Mouse (Mus musculus) hindbrain, embryonic 15.5 days (tissue): ENCODE data around the gene Dydc2. TPM values are rescaled to one million over a fixed set of nuclear protein-coding genes. Genes with fewer than 3 reads are reported as not detected.

Source experiments
- ATAC-seq: fragments of 200-750 bp; cut with Nextera tagmentation; 2 replicates; pipeline ENCODE4 v1.8.0; 2017; ENCODE audit warnings: low read depth, moderate number of reproducible peaks, moderate TSS enrichment; ENCODE audit not compliant: low FRiP score
- H3K27ac ChIP-seq: fragments of 300-500 bp; sonication (generic); replicated peaks from 2 replicates; pipeline ENCODE4 v1.5.1; 2015; ENCODE audit warnings: mild to moderate bottlenecking, inconsistent platforms
- H3K27me3 ChIP-seq: fragments of 300-500 bp; sonication (generic); 2 replicates; pipeline ENCODE4 v1.6.1; 2015; ENCODE audit warnings: control low read depth, inconsistent platforms
- H3K36me3 ChIP-seq: fragments of 300-500 bp; sonication (generic); 2 replicates; pipeline ENCODE4 v1.6.1; 2015; ENCODE audit warnings: control low read depth, inconsistent platforms
- H3K4me1 ChIP-seq: fragments of 300-500 bp; sonication (generic); replicated peaks from 2 replicates; pipeline ENCODE4 v1.6.1; 2015; ENCODE audit warnings: control low read depth, inconsistent platforms
- H3K4me2 ChIP-seq: fragments of 300-500 bp; sonication (generic); 2 replicates; pipeline ENCODE4 v1.6.1; 2015; ENCODE audit warnings: moderate library complexity, mild to moderate bottlenecking, inconsistent platforms
- H3K4me3 ChIP-seq: fragments of 300-500 bp; sonication (generic); 2 replicates; pipeline ENCODE4 v1.5.1; 2015; ENCODE audit warnings: mild to moderate bottlenecking, inconsistent platforms
- H3K9ac ChIP-seq: fragments of 300-500 bp; sonication (generic); 2 replicates; pipeline ENCODE4 v1.6.1; 2015; ENCODE audit warnings: inconsistent platforms
- H3K9me3 ChIP-seq: fragments of 300-500 bp; sonication (generic); 2 replicates; pipeline ENCODE4 v1.6.1; 2016; ENCODE audit warnings: control low read depth, inconsistent platforms
- WGBS: fragments of 180-500 bp; shearing (Covaris S2); methylation state at CpG from one replicate; pipeline ENCODE4 v1.1.7; 2015; 5-methylcytosine and 5-hydroxymethylcytosine counted together
- polyA plus RNA-seq: library from polyadenylated mRNA; unstranded; fragments of >200 nt; fragmentation: Nextera tagmentation; extraction: Ambion mirVana; gene quantifications from 2 replicates; pipeline ENCODE4 v1.2.1, GENCODE M21; 2015

Gene Dydc2
- polyA plus RNA-seq, 1 experiment from 2014 or later: 1.5 TPM

DNA sequence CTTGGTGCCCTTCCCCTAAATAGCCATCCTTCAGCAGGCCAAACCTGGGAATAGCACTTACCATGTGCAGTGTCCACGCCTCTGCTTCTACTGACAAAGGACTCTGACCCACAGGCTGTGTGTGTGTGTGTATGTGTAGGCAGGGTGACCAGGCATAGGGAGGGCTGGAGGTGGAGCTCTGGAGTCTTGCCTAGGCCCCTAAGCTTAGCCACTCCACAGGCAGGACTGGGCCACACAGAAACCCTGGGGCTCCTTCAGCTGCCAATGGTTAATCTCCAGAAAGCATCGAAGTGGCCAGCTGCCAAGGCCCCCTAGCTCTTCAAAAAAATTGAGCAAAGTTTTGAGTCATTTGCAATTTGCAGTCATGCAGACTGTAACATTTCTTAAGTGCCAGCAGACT lies 60.9 kb downstream of the Dydc2 start:
- 66% methylated on average over 2 of the region's 2 CpGs for WGBS
- Histone ChIP-seq H3K9me3 (no peaks in the 10 kb centered on the region), H3K4me1 (peaks cover 21% of the 10 kb centered on the region), H3K4me3 (no peak overlapping the region), H3K9ac (no peak overlapping the region), H3K27me3 (no peaks in the 10 kb centered on the region), H3K4me2 (no peak overlapping the region), H3K36me3 (no peaks in the 10 kb centered on the region), H3K27ac (no peak overlapping the region)
- peak; percentile 49; the same call in 1 of the 2 replicates for ATAC-seq

- WGBS: 52% methylated on average over 5 of the region's 5 CpGs
- H3K36me3 ChIP-seq: no peaks in the 10 kb centered on the region
- H3K4me1 ChIP-seq: peaks cover 16% of the 10 kb centered on the region
- no peaks in the 10 kb centered on the region for H3K27me3 ChIP-seq
- H3K4me3 ChIP-seq: no peak overlapping the region
- no peak overlapping the region for H3K27ac ChIP-seq
- H3K4me2 ChIP-seq: no peak overlapping the region
- H3K9ac ChIP-seq: no peak overlapping the region
- H3K9me3 ChIP-seq: no peaks in the 10 kb centered on the region
- no peak for ATAC-seq
Observed at GRCm38 (mm10) chr14:41007641-41008040, 61.4 kb downstream of the Dydc2 start.

DNA sequence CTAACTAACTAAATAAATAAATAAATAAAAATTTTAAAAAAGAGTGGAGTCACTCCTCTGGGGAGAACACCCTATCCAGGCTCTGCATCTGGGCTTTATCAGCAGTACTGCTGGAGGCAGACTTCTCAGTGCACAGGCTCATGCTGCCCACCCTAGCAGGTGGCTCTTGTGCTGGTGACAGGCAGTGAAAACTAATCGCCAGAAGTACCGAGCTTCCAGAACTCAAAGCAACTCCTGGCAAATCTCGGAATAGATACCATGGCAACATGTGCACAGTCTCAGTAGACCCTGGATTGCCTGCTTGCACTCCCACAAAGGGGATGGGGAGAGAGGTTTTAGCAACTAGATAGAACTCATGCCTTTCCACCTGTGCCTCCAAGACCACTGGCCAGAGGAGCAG lies 62.1 kb downstream of the Dydc2 start:
- H3K9me3 ChIP-seq: no peaks in the 10 kb centered on the region
- no peak for ATAC-seq
- 39% methylated on average over 3 of the region's 3 CpGs for WGBS

DNA sequence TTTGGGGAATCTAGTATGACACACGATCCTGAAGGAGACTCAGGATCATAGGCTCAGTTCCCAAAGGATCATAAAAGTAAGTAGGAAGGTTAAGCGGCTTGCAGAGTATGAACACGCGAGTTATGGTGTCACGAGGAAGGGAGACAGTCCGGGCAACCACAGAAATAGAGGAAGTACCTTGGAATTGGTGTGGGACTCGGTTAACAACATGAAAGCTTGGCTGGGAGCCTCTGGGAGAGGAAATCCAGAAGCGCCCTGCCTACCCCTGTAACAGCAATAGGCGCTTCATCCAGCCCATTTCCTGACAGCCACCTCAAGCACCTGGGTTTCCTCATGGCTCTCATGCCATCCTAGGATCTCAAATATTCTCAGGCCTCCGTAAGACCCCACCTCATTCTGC lies 62.7 kb downstream of the Dydc2 start:
- H3K27me3 ChIP-seq: no peaks in the 10 kb centered on the region
- no peaks in the 10 kb centered on the region for H3K9me3 ChIP-seq
- no peak overlapping the region for H3K27ac ChIP-seq
- 92% methylated on average over 10 of the region's 10 CpGs for WGBS
- no peak overlapping the region for H3K9ac ChIP-seq
- H3K4me2 ChIP-seq: no peak overlapping the region
- no peak for ATAC-seq
- peaks cover 11% of the 10 kb centered on the region for H3K4me1 ChIP-seq
- peaks cover 1% of the 10 kb centered on the region; the same call in 1 of the 2 replicates for H3K36me3 ChIP-seq
- H3K4me3 ChIP-seq: no peak overlapping the region

More for the DNA sequence above, 62.1 kb downstream of the Dydc2 start:
- Histone ChIP-seq H3K27me3 (no peaks in the 10 kb centered on the region), H3K36me3 (no peaks in the 10 kb centered on the region), H3K4me2 (no peak overlapping the region), H3K27ac (no peak overlapping the region), H3K4me1 (peaks cover 11% of the 10 kb centered on the region), H3K9ac (no peak overlapping the region), H3K4me3 (no peak overlapping the region)

GRCm38 (mm10) chr14:41005716-41006115 lies 63.3 kb downstream of the Dydc2 start:
- Histone ChIP-seq H3K4me3 (no peak overlapping the region), H3K9me3 (no peaks in the 10 kb centered on the region), H3K4me2 (no peak overlapping the region), H3K4me1 (peaks cover 11% of the 10 kb centered on the region), H3K9ac (no peak overlapping the region), H3K27ac (no peak overlapping the region), H3K27me3 (no peaks in the 10 kb centered on the region), H3K36me3 (peaks cover 7% of the 10 kb centered on the region; the same call in 1 of the 2 replicates)
- 77% methylated on average over 9 of the region's 9 CpGs for WGBS
- no peak for ATAC-seq

DNA sequence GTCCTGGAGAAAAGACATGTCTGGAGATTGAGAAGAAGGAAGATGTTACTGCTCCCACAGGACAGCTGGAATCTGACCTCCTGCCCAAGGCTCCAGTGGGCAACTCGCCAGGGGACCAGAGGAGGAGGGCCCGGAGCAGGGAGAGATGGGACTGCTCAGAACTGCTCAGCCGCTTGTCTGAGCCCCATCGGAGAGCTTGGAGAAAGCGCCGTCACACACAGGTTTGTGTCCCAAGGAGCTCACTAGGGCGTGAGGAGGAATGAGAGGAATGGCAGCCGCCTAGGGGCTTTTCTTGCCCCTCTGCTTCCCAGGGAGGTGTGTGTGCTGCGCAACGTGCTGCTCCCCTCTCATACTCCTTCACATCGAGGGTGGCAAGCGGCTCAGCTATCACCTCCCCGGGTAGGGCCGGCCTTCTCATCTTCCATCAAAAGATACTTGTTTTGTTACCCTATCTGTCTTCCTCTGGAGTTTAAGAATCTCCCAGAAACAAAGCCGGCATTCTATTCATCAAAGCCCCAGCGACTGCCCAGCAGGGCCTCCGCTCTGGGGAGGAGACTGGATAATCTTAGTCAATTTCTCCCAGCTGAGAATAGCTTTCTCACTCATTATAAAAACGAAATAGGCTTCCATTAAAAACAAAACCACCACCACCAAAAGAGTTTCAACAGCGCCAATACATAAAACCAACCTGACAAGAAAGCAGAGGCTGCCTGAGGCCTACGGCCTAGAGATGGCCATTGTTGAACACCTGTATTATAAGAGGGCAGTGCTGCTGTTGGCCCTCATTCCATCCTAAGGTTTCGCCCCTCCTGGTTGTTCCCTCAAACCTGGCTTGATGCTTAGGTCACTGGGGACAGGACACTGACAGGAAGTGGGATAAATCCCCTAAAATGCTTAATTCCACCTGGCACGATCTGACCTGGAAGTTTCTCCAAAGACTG lies 64.5 kb downstream of the Dydc2 start:
- Histone ChIP-seq H3K9ac (no peak overlapping the region), H3K9me3 (no peaks in the 10 kb centered on the region), H3K27me3 (no peaks in the 10 kb centered on the region), H3K27ac (no peak overlapping the region; the same call in 1 of the 2 replicates), H3K4me2 (peak overlapping the region; percentile 38), H3K4me3 (no peak overlapping the region), H3K36me3 (peaks cover 10% of the 10 kb centered on the region; the same call in 1 of the 2 replicates), H3K4me1 (peaks cover 11% of the 10 kb centered on the region)
- ATAC-seq: no peak
- 13% methylated on average over 22 of the region's 22 CpGs for WGBS

GRCm38 (mm10) chr14:41001576-41001975 lies 67.4 kb downstream of the Dydc2 start:
- Histone ChIP-seq H3K27me3 (no peaks in the 10 kb centered on the region), H3K4me2 (no peak overlapping the region), H3K27ac (no peak overlapping the region), H3K36me3 (peaks cover 14% of the 10 kb centered on the region), H3K9me3 (no peaks in the 10 kb centered on the region), H3K4me3 (no peak overlapping the region), H3K9ac (no peak overlapping the region), H3K4me1 (peaks cover 11% of the 10 kb centered on the region)
- WGBS: 90% methylated on average over 5 of the region's 5 CpGs
- ATAC-seq: no peak

- peaks cover 20% of the 10 kb centered on the region for H3K36me3 ChIP-seq
- no peaks in the 10 kb centered on the region for H3K9me3 ChIP-seq
- no peak overlapping the region for H3K27ac ChIP-seq
- ATAC-seq: no peak
- H3K4me1 ChIP-seq: peaks cover 11% of the 10 kb centered on the region
- no peak overlapping the region for H3K4me2 ChIP-seq
- WGBS: 88% methylated on average over 4 of the region's 4 CpGs
- no peak overlapping the region for H3K9ac ChIP-seq
- no peaks in the 10 kb centered on the region for H3K27me3 ChIP-seq
- H3K4me3 ChIP-seq: no peak overlapping the region
Observed at GRCm38 (mm10) chr14:41000801-41001200, 68.2 kb downstream of the Dydc2 start.

GRCm38 (mm10) chr14:40999904-41000645 lies 68.9 kb downstream of the Dydc2 start:
- peaks cover 20% of the 10 kb centered on the region for H3K36me3 ChIP-seq
- H3K27me3 ChIP-seq: no peaks in the 10 kb centered on the region
- H3K4me1 ChIP-seq: peaks cover 11% of the 10 kb centered on the region
- H3K9me3 ChIP-seq: no peaks in the 10 kb centered on the region
- no peak for ATAC-seq
- H3K4me2 ChIP-seq: no peak overlapping the region
- no peak overlapping the region for H3K4me3 ChIP-seq
- no peak overlapping the region for H3K27ac ChIP-seq
- H3K9ac ChIP-seq: no peak overlapping the region
- WGBS: 87% methylated on average over 7 of the region's 7 CpGs

Other genes starting within 250 kb of the Dydc2 start
- gene Sh2d4b, start 175.9 kb downstream of the Dydc2 start, polyA plus RNA-seq: 0.56 and 1.2 TPM in 2 replicates
- 61.1 and 61.7 TPM in 2 replicates for gene Tspan14, start 102.4 kb downstream of the Dydc2 start, polyA plus RNA-seq
- 92.1 and 107 TPM in 2 replicates for gene Fam213a, start 55.4 kb downstream of the Dydc2 start, polyA plus RNA-seq
- not detected in 2 replicates for gene Dydc1, start 3.7 kb upstream of the Dydc2 start, polyA plus RNA-seq
- not detected in 2 replicates for gene Mat1a, start 35.8 kb upstream of the Dydc2 start, polyA plus RNA-seq
- gene Sftpa1, start 62.6 kb upstream of the Dydc2 start, polyA plus RNA-seq: not detected in 2 replicates
- gene Mbl1, start 82.2 kb upstream of the Dydc2 start, polyA plus RNA-seq: not detected in 2 replicates
- not detected in 2 replicates for gene Sftpd, start 115.9 kb upstream of the Dydc2 start, polyA plus RNA-seq
- 0.35 and 0.47 TPM in 2 replicates for gene Gm2832, start 209.6 kb upstream of the Dydc2 start, polyA plus RNA-seq